22 mouse cellular contexts compared by ENCODE assay signal in genomic region chr4:127814631-127815030, GRCm38 (mm10).
A peak's percentile ranks its signal among the peaks of the same experiment; 100 is the strongest.
DNase-seq lines count a peak whose midpoint lies in the region; ATAC-seq and TF ChIP-seq lines count a peak whose summit lies in the region.
"Had no signal": no experiment of that assay in that cellular context is flagged by ENCODE, and none has a peak within 500 bp of the region (broad histone marks: within the 10 kb centered on the region; RNA-seq: fewer than 3 reads in every experiment).

No protein-coding gene starts in this region.

- H3K4me1 ChIP-seq in forebrain, postnatal 0 days (ENCODE audit: insufficient read depth): no peaks in the 10 kb centered on the region
- no peaks in the 10 kb centered on the region for H3K4me1 ChIP-seq in forebrain, embryonic 11.5 days (replicated peaks; ENCODE audit: control insufficient read depth, insufficient read depth, low read length)
- no peaks in the 10 kb centered on the region for H3K4me1 ChIP-seq in lung, embryonic 14.5 days (ENCODE audit: insufficient read depth)
- H3K4me1 ChIP-seq: embryonic facial prominence, embryonic 15.5 days; forebrain, embryonic 10.5 days; heart, embryonic 13.5 days; hindbrain, embryonic 12.5 days had no signal

- no peak overlapping the region for H3K27ac ChIP-seq in forebrain, postnatal 0 days (ENCODE audit: low read depth, low read length)
- H3K27ac ChIP-seq in forebrain, embryonic 11.5 days (ENCODE audit: low read depth, low read length): no peak overlapping the region
- no peak overlapping the region for H3K27ac ChIP-seq in lung, embryonic 14.5 days (ENCODE audit: low read depth)
- H3K27ac ChIP-seq: embryonic facial prominence, embryonic 15.5 days; forebrain, embryonic 10.5 days; heart, embryonic 13.5 days; hindbrain, embryonic 12.5 days had no signal

- no peaks in the 10 kb centered on the region for H3K27me3 ChIP-seq in forebrain, postnatal 0 days (ENCODE audit: insufficient read depth, low read length)
- no peaks in the 10 kb centered on the region for H3K27me3 ChIP-seq in forebrain, embryonic 11.5 days (ENCODE audit: control insufficient read depth, insufficient read depth, low read length)
- no peaks in the 10 kb centered on the region for H3K27me3 ChIP-seq in lung, embryonic 14.5 days (ENCODE audit: insufficient read depth, low read length)
- H3K27me3 ChIP-seq: embryonic facial prominence, embryonic 15.5 days; heart, embryonic 13.5 days; hindbrain, embryonic 12.5 days had no signal

- peak; percentile 25; the same call in 1 of the 2 replicates for TF ChIP-seq CTCF in forebrain, postnatal 0 days (IDR thresholded peaks at IDR 0.05; ENCODE audit: low read depth)
- TF ChIP-seq CTCF in lung, embryonic 14.5 days (IDR thresholded peaks at IDR 0.05; ENCODE audit: low read depth): peak; percentile 39
- peak; percentile 16; the same call in 1 of the 2 replicates for TF ChIP-seq CTCF in brain, embryonic 14.5 days (IDR thresholded peaks at IDR 0.05; ENCODE audit: borderline replicate concordance, extremely low read depth, insufficient read depth, insufficient read length)

- H3K9ac ChIP-seq in forebrain, postnatal 0 days: no peak overlapping the region
- no peak overlapping the region for H3K9ac ChIP-seq in forebrain, embryonic 11.5 days (ENCODE audit: low read length)
- H3K9ac ChIP-seq in lung, embryonic 14.5 days: no peak overlapping the region
- H3K9ac ChIP-seq: embryonic facial prominence, embryonic 15.5 days; heart, embryonic 13.5 days; hindbrain, embryonic 12.5 days had no signal

- no peak overlapping the region for H3K4me3 ChIP-seq in forebrain, postnatal 0 days (ENCODE audit: low read depth, low read length)
- no peak overlapping the region for H3K4me3 ChIP-seq in forebrain, embryonic 11.5 days (ENCODE audit: low read depth, low read length)
- H3K4me3 ChIP-seq in lung, embryonic 14.5 days (ENCODE audit: low read depth, low read length): no peak overlapping the region
- H3K4me3 ChIP-seq: embryonic facial prominence, embryonic 15.5 days; erythroblast, embryonic 14.5 days; forebrain, embryonic 10.5 days; heart, embryonic 13.5 days; hindbrain, embryonic 12.5 days had no signal

- H3K9me3 ChIP-seq in forebrain, postnatal 0 days (ENCODE audit: low read length): no peaks in the 10 kb centered on the region
- H3K9me3 ChIP-seq in forebrain, embryonic 11.5 days (ENCODE audit: control insufficient read depth, low read length): no peaks in the 10 kb centered on the region; the same call in 1 of the 2 replicates
- H3K9me3 ChIP-seq in lung, embryonic 14.5 days (ENCODE audit: low read depth, low read length): no peaks in the 10 kb centered on the region
- H3K9me3 ChIP-seq: embryonic facial prominence, embryonic 15.5 days; hindbrain, embryonic 12.5 days had no signal

- no peak for DNase-seq in forebrain, postnatal 0 days
- DNase-seq in forebrain, embryonic 11.5 days (ENCODE audit: low spot score): no peak
- DNase-seq in lung, embryonic 14.5 days: no peak
- no peak for DNase-seq in lung, postnatal 25 days (ENCODE audit: low spot score)
- DNase-seq in NIH3T3 (ENCODE audit: low read depth) (peak; percentile 5), adipocyte (ENCODE audit: low spot score) (no peak)
- DNase-seq in brain, embryonic 14.5 days (ENCODE audit: low read depth): no peak
- no peak for DNase-seq in Muller cell, postnatal 12 days (ENCODE audit: inconsistent ontology term)
- DNase-seq: adrenal gland, postnatal 25 days; cerebellum, adult 8-10 months; cerebellum, postnatal 14 days; embryo, embryonic 11 days; gastrocnemius, postnatal 36 days; heart, adult 11 months; heart, postnatal 36 days; kidney, adult 11 months had no signal

- H3K36me3 ChIP-seq in forebrain, postnatal 0 days (ENCODE audit: insufficient read depth): no peaks in the 10 kb centered on the region
- H3K36me3 ChIP-seq in forebrain, embryonic 11.5 days (ENCODE audit: control insufficient read depth, insufficient read depth, low read length): no peaks in the 10 kb centered on the region
- H3K36me3 ChIP-seq in lung, embryonic 14.5 days (ENCODE audit: insufficient read depth): no peaks in the 10 kb centered on the region
- H3K36me3 ChIP-seq: embryonic facial prominence, embryonic 15.5 days; forebrain, embryonic 10.5 days; heart, embryonic 13.5 days; hindbrain, embryonic 12.5 days had no signal

- 80% methylated on average over 6 of the region's 6 CpGs for WGBS in forebrain, postnatal 0 days
- WGBS in forebrain, embryonic 11.5 days: 88% methylated on average over 6 of the region's 6 CpGs
- 90% methylated on average over 6 of the region's 6 CpGs for WGBS in lung, embryonic 14.5 days

- ATAC-seq in forebrain, postnatal 0 days: no peak
- no peak for ATAC-seq in forebrain, embryonic 11.5 days (replicated peaks; ENCODE audit: low FRiP score)
- no peak for ATAC-seq in lung, embryonic 14.5 days (ENCODE audit: insufficient read depth)
- ATAC-seq: hindbrain, embryonic 16.5 days had no signal

- no peak overlapping the region for H3K4me2 ChIP-seq in forebrain, postnatal 0 days (ENCODE audit: low read depth)
- H3K4me2 ChIP-seq in forebrain, embryonic 11.5 days (ENCODE audit: low read depth, low read length, severe bottlenecking): no peak overlapping the region
- no peak overlapping the region for H3K4me2 ChIP-seq in lung, embryonic 14.5 days
- H3K4me2 ChIP-seq: embryonic facial prominence, embryonic 15.5 days; heart, embryonic 13.5 days; hindbrain, embryonic 12.5 days had no signal

- TF ChIP-seq POLR2A in brain, embryonic 14.5 days (IDR thresholded peaks at IDR 0.05; ENCODE audit: borderline replicate concordance, extremely low read depth, insufficient read depth, insufficient read length, poor library complexity, severe bottlenecking): no peak
